Mouse (Mus musculus) kidney, embryonic 16.5 days (tissue): ENCODE data around the gene Eif5a. TPM values are rescaled to one million over a fixed set of nuclear protein-coding genes. Genes with fewer than 3 reads are reported as not detected.
"Not testable (repeated sequence)": the region's sequence is repeated elsewhere in the genome, so short reads cannot be mapped to it uniquely, and the experiment has no call there.

ENCODE experiments used
- ATAC-seq: fragments of 200-750 bp; cut with Nextera tagmentation; 2 replicates; pipeline ENCODE4 v1.8.0; 2017; ENCODE audit warnings: moderate TSS enrichment; ENCODE audit not compliant: low FRiP score, low TSS enrichment
- H3K27ac ChIP-seq: fragments of 300-500 bp; sonication (generic); 2 replicates; pipeline ENCODE4 v1.5.1; 2014; ENCODE audit warnings: low read length
- H3K27me3 ChIP-seq: fragments of 300-500 bp; sonication (generic); 2 replicates; pipeline ENCODE4 v1.6.1; 2014; ENCODE audit warnings: low read length, control low read depth, mixed read lengths; ENCODE audit not compliant: insufficient read depth
- H3K36me3 ChIP-seq: fragments of 300-500 bp; sonication (generic); 2 replicates; pipeline ENCODE4 v1.6.1; 2014; ENCODE audit warnings: low read length, control low read depth, mixed read lengths; ENCODE audit not compliant: insufficient read depth
- H3K4me1 ChIP-seq: fragments of 300-500 bp; sonication (generic); 2 replicates; pipeline ENCODE4 v1.6.1; 2014; ENCODE audit warnings: low read length, control low read depth, mixed read lengths; ENCODE audit not compliant: insufficient read depth
- H3K4me2 ChIP-seq: fragments of 300-500 bp; sonication (generic); replicated peaks from 2 replicates; pipeline ENCODE4 v1.6.1; 2014; ENCODE audit warnings: low read depth, low read length
- H3K4me3 ChIP-seq: fragments of 300-500 bp; sonication (generic); 2 replicates; pipeline ENCODE4 v1.5.1; 2014; ENCODE audit warnings: mild to moderate bottlenecking, low read length
- H3K9ac ChIP-seq: fragments of 300-500 bp; sonication (generic); replicated peaks from 2 replicates; pipeline ENCODE4 v1.6.1; 2014; ENCODE audit warnings: low read length
- H3K9me3 ChIP-seq: fragments of 300-500 bp; sonication (generic); 2 replicates; pipeline ENCODE4 v1.6.1; 2016; ENCODE audit warnings: low read length, control low read depth
- WGBS: fragments of 180-500 bp; shearing (Covaris S2); extraction: QIAGEN DNeasy Blood & Tissue Kit; methylation state at CpG from one replicate; pipeline ENCODE4 v1.1.7; 2014; 5-methylcytosine and 5-hydroxymethylcytosine counted together
- polyA plus RNA-seq: library from polyadenylated mRNA; unstranded; fragments of >200 nt; fragmentation: Nextera tagmentation; extraction: Ambion mirVana; gene quantifications from 2 replicates; pipeline ENCODE4 v1.2.1, GENCODE M21; 2015

The Eif5a gene
- polyA plus RNA-seq, 1 experiment from 2014 or later = 1,737 TPM

DNA sequence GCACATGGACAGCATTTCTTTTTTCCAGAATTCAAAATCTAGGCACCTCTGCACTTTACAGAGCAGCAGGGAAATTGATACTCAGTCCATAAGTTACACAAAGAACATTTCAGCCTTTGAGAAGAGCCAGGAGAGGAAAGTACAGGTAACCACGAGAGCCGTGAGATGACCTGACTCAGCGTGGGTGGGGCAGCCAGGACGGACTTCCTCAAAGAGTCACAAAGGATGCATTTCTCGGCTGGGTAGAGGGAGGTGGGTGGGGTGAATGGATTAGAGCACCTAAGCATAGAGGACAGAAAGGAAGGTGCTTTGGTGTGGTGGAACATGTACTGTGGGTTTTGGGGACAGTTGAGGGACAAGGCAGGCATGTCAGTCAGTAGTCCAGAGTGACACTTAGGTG, 40.1 kb upstream of the Eif5a start:
- Histone ChIP-seq H3K27me3 (peaks cover 43% of the 10 kb centered on the region), H3K4me2 (no peak overlapping the region), H3K4me3 (no peak overlapping the region), H3K4me1 (peaks cover 6% of the 10 kb centered on the region; the same call in 1 of the 2 replicates), H3K9me3 (no peaks in the 10 kb centered on the region), H3K36me3 (no peaks in the 10 kb centered on the region), H3K9ac (no peak overlapping the region), H3K27ac (no peak overlapping the region)
- no peak for ATAC-seq
- WGBS = 26% methylated on average over 5 of the region's 5 CpGs

DNA sequence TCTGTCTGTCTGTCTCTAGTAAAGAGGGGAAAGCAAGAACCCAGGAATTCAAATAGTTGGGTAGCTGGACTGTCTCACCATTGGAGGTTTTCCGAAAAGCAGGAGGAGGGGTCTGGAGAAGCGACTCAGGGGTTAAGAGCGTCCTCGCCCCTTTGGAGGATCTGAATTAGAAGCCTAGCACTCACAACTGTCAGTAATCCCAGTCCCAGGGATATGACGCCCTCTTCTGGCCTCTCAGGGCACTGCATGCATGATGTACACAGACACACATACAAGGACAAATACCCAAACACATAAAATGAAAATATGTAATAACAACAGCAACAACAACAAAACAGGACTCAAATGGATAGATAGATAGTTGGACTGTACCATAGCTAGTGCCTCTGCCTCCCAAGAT, 38.9 kb upstream of the Eif5a start:
- H3K36me3 ChIP-seq = no peaks in the 10 kb centered on the region
- WGBS = 38% methylated on average over 5 of the region's 5 CpGs
- no peak overlapping the region for H3K4me3 ChIP-seq
- no peaks in the 10 kb centered on the region for H3K9me3 ChIP-seq
- no peak overlapping the region for H3K9ac ChIP-seq
- H3K4me1 ChIP-seq = no peaks in the 10 kb centered on the region
- no peak for ATAC-seq
- H3K27ac ChIP-seq = no peak overlapping the region
- peaks cover 35% of the 10 kb centered on the region for H3K27me3 ChIP-seq
- no peak overlapping the region for H3K4me2 ChIP-seq

DNA sequence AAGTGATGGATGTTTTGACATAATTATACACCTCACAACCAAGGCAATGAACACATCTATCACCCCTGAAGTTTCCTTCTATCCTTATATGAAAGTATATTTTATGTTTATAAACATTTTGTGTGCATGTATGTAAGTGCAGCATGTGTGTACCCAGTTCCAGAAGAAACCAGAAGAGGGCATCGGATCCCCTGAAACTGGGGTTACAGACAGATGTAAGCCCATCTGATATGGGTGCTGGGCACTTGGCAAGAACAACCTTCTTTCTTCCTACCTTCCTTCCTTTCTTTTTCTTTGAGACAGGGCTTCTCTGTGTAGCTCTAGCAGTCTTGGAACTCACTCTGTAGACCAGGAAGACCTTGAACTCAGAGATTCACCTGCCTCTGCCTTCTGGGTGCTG, 34.5 kb upstream of the Eif5a start:
- no peak for ATAC-seq
- H3K36me3 ChIP-seq = no peaks in the 10 kb centered on the region
- H3K27me3 ChIP-seq = no peaks in the 10 kb centered on the region
- H3K9me3 ChIP-seq = no peaks in the 10 kb centered on the region
- no peak overlapping the region for H3K9ac ChIP-seq
- 72% methylated on average over 1 of the region's 1 CpGs for WGBS
- no peaks in the 10 kb centered on the region for H3K4me1 ChIP-seq
- H3K27ac ChIP-seq = no peak overlapping the region
- no peak overlapping the region for H3K4me2 ChIP-seq
- H3K4me3 ChIP-seq = no peak overlapping the region

DNA sequence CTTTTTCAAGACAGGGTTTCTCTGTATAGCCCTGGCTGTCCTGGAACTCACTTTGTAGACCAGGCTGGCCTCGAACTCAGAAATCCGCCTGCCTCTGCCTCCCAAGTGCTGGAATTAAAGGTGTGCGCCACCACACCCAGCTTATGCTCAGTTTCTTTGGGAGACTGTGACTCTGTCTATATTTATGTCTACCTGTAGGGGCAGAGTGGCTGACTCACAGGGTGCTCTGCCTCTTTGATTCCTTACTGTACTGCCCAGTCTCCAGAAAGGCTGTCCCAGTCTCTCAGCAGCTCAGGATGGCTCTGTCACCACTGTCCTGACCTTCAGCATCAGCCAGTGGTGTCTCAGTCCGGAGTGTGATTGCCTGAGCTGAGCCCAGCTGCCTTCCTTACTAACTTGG, 33.9 kb upstream of the Eif5a start:
- H3K36me3 ChIP-seq, H3K9ac ChIP-seq, H3K27ac ChIP-seq, H3K9me3 ChIP-seq, H3K4me2 ChIP-seq, H3K27me3 ChIP-seq, H3K4me1 ChIP-seq, H3K4me3 ChIP-seq, ATAC-seq: not testable (repeated sequence)
- WGBS = 69% methylated on average over 3 of the region's 4 CpGs

DNA sequence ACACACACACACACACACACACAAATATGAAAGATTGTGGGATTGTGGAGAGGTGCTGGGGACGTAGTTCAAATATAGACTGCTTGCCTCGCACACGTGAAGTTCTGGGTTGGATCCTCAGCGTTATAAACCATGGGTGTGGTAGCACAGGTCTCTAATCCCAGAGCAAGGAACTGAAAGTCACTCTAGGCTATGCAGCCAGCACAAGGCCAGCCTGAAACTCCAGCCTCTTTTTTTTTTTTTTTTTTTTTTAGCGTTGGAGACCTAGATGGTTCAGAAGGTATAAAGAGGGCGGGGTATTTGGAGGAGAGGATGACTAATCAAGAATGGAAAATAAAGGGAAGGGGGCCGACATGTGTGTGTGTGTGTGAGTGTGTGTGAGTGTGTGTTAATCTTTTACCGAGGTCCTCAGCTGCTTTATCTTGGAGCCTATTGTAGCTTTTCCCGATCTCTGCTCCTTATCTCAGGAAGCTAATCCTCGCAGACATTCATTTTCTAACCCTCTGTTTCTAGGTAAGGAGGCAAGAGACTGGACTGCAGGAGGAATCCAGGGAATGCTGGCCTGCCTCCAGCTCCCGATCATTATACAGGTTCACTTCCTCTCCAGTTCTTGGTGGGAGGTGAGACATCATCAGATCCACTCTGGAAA, 31.6 kb upstream of the Eif5a start:
- Histone ChIP-seq H3K9ac (no peak overlapping the region), H3K36me3 (no peaks in the 10 kb centered on the region), H3K9me3 (no peaks in the 10 kb centered on the region), H3K27ac (no peak overlapping the region), H3K4me1 (peaks cover 4% of the 10 kb centered on the region), H3K4me2 (no peak overlapping the region), H3K27me3 (no peaks in the 10 kb centered on the region; the same call in 1 of the 2 replicates), H3K4me3 (no peak overlapping the region)
- no peak for ATAC-seq
- WGBS = 58% methylated on average over 11 of the region's 11 CpGs

DNA sequence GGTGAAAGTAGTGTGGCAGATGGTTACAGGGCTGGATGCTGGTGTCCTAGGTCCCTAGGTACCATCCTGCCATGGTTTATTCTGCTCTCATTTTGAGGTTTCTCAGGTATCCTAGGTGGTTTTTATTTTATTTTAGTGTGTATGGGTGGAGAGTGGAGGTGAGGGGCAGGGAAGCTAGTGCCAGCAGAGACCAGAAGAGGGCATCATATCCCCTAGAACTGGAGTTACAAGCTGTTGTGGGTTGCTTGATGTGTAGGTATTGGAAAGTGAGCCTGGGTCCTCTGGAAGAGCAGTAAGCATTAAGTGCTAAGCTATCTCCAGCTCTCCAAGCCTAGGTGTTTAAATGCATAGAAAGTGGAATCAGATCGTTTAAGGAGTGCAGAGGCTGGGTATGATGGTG, 30.5 kb upstream of the Eif5a start:
- H3K36me3 ChIP-seq = no peaks in the 10 kb centered on the region
- no peak overlapping the region for H3K4me2 ChIP-seq
- no peaks in the 10 kb centered on the region for H3K9me3 ChIP-seq
- no peak overlapping the region for H3K9ac ChIP-seq
- H3K4me3 ChIP-seq = no peak overlapping the region
- H3K4me1 ChIP-seq = peaks cover 11% of the 10 kb centered on the region
- no peaks in the 10 kb centered on the region; the same call in 1 of the 2 replicates for H3K27me3 ChIP-seq
- WGBS = 17% methylated on average over 1 of the region's 1 CpGs
- ATAC-seq = no peak
- no peak overlapping the region for H3K27ac ChIP-seq

DNA sequence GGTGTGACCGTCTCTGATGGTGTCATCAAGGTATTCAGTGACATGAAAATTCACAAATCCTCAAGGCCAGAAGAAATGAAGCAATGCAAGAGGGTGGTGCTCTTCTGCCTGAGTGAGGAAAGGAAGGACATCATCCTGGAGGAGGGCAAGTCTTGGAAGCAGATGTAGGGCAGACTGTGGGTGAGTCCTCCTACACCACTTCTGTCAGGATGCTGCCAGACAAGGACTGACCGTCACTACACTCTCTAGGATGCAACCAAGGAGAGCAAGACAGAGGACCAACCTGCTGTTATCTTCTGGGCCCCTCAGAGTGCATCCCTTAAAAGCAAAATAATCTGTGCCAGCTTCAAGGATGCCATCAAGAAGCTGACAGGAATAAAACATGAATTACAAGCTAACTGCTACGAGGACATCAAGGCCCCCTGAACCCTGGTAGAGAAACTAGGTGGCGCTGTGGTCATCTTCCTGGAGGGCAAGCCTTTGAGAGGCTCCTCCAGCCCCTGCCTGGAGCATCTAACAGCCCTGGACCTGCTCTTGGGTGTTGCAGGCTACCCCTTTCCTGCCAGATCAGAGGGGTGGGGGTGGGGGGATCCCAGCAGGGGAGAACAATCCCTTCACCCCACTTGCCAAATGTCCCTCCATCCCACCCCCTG, 29.2 kb upstream of the Eif5a start:
- Histone ChIP-seq H3K4me3 (no peak overlapping the region), H3K9me3 (no peaks in the 10 kb centered on the region), H3K27me3 (no peaks in the 10 kb centered on the region; the same call in 1 of the 2 replicates), H3K9ac (no peak overlapping the region), H3K4me1 (peaks cover 22% of the 10 kb centered on the region), H3K4me2 (no peak overlapping the region), H3K36me3 (no peaks in the 10 kb centered on the region), H3K27ac (no peak overlapping the region)
- WGBS = 44% methylated on average over 4 of the region's 4 CpGs
- no peak for ATAC-seq

DNA sequence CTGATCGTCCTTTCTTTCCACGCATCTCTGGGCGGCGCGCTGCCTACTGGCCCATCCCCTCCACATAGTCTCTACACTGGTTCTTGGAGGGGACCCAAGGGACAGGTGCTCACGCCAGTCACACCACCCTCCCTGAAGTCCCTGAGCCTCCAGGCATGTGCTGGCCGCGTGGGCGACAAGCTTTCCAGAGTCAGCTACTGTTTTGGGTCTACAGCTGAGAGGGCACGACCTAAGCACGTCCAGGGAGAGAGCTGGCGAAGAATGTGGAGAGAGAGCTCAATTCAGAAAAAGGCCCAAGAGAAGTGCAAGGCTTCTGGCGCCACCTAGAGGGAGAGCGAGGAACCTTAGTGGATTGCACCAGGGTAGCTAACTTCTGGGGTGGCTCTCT, 27.0 kb upstream of the Eif5a start:
- Histone ChIP-seq H3K9me3 (no peaks in the 10 kb centered on the region), H3K4me2 (peak overlapping the region; percentile 82), H3K9ac (peak overlapping the region; percentile 68), H3K4me1 (peaks cover 22% of the 10 kb centered on the region), H3K27ac (peak overlapping the region; percentile 92), H3K27me3 (no peaks in the 10 kb centered on the region; the same call in 1 of the 2 replicates), H3K4me3 (peak overlapping the region; percentile 64), H3K36me3 (peaks cover 6% of the 10 kb centered on the region; the same call in 1 of the 2 replicates)
- ATAC-seq = peak; percentile 54
- WGBS = under 1% methylated on average over 14 of the region's 14 CpGs

DNA sequence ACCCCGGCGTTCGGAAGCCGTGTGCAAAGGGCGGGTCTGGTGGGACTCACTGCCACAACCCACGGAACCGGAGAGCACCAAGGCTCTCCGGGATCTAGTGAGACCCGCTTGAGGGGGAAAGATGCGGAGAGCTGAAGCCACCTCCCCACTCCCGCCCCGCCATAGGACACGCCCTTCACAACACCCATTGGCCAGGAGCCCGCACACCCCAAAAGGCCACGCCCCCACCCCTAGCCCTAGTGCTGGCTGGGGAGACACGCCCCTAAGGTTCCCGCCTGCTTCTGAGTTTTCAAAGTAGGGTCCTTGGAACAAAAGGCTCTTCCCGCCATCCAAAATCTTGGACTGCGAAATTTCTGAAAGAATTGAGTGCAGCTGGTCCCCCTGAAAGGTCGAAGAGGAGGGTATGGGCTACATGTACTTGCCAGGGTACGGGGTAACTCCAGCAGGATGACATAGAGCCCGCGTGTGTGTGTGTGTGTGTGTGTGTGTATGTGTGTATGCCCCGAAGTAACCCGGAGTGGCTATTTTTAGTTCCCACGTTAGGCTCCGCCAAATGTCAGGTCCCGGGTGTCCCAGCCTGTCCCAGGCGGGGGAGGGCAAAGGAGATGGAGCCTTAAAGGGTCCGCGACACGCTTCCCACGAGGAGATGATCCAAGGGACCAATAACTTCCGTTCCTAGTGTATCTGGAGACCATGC, 26.5 kb upstream of the Eif5a start, which contains the start of gene Slc2a4:
Gene Slc2a4, minus strand, starts transcription at position 123 of the 697 bp plus-strand sequence.
- peak within 1 kb of the TSS; percentile 82 for H3K4me2 ChIP-seq
- peaks cover 6% of the 10 kb centered on the region; the same call in 1 of the 2 replicates for H3K36me3 ChIP-seq
- peak within 1 kb of the TSS; percentile 64 for H3K4me3 ChIP-seq
- H3K9me3 ChIP-seq = no peaks in the 10 kb centered on the region
- peak within 1 kb of the TSS; percentile 72 for H3K9ac ChIP-seq
- no peaks in the 10 kb centered on the region; the same call in 1 of the 2 replicates for H3K27me3 ChIP-seq
- peaks cover 22% of the 10 kb centered on the region for H3K4me1 ChIP-seq
- peak within 1 kb of the TSS; percentile 92 for H3K27ac ChIP-seq
- under 1% methylated on average over 34 of the region's 34 CpGs for WGBS
- peak; percentile 94 for ATAC-seq
